In the genomic region with DNA sequence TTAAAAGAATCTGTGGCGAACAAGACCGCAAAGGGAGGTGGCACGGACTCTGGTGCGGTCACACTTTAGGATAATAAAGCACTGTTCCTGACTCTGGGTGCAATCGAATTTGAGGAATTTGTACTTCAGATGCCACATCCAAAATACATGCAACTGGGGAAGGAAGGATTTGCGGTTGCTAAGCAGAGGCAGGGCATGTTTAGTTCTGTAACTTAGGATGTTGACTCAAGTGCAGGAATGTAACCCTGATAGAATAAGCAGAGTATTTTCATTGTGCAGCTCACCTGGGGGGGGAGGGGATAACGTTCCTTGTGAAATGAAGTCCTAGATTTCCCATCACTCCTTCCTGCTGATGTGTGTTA, we compare ENCODE assay signal across 8 mouse cellular contexts. TPM values are rescaled to one million over a fixed set of nuclear protein-coding genes. Genes with fewer than 3 reads are reported as not detected.
DNase-seq lines count a peak whose midpoint lies in the region; ATAC-seq lines count a peak whose summit lies in the region.

No protein-coding gene starts in this region.

- H3K4me3 ChIP-seq in kidney, embryonic 15.5 days (replicated peaks) = peak overlapping the region; percentile 64
- H3K4me3 ChIP-seq in brown adipose tissue, adult 24 weeks (ENCODE audit: insufficient read depth, low read depth, low read length) = peak overlapping the region; percentile 76
- peak overlapping the region; percentile 68 for H3K4me3 ChIP-seq in intestine, embryonic 15.5 days (replicated peaks)
- H3K4me3 ChIP-seq in midbrain, embryonic 16.5 days (ENCODE audit: low read depth, low read length) = peak overlapping the region; percentile 67

- 2% methylated on average over 7 of the region's 7 CpGs for WGBS in kidney, embryonic 15.5 days
- WGBS in intestine, embryonic 15.5 days = 2% methylated on average over 7 of the region's 7 CpGs
- WGBS in midbrain, embryonic 16.5 days = 1% methylated on average over 7 of the region's 7 CpGs

- H3K27ac ChIP-seq in kidney, embryonic 15.5 days = peak overlapping the region; percentile 91
- H3K27ac ChIP-seq in brown adipose tissue, adult 24 weeks (replicated peaks; ENCODE audit: low read depth, low read length) = peak overlapping the region; percentile 91
- peak overlapping the region; percentile 88; the same call in 1 of the 2 replicates for H3K27ac ChIP-seq in intestine, embryonic 15.5 days
- H3K27ac ChIP-seq in midbrain, embryonic 16.5 days (ENCODE audit: low read length) = peak overlapping the region; percentile 77

- H3K36me3 ChIP-seq in kidney, embryonic 15.5 days = no peaks in the 10 kb centered on the region
- H3K36me3 ChIP-seq in intestine, embryonic 15.5 days = no peaks in the 10 kb centered on the region
- no peaks in the 10 kb centered on the region for H3K36me3 ChIP-seq in midbrain, embryonic 16.5 days (ENCODE audit: control insufficient read depth, insufficient read depth, low read length)

- no peak for ATAC-seq in kidney, embryonic 15.5 days (replicated peaks; ENCODE audit: low FRiP score)
- ATAC-seq in intestine, embryonic 15.5 days = no peak; the same call in 1 of the 2 replicates
- ATAC-seq in midbrain, embryonic 16.5 days = no peak
- ATAC-seq in granulocyte monocyte progenitor cell, adult 5-6 weeks (replicated peaks; ENCODE audit: poor library complexity, severe bottlenecking) = no peak

- H3K9ac ChIP-seq in kidney, embryonic 15.5 days = peak overlapping the region; percentile 60
- peak overlapping the region; percentile 81 for H3K9ac ChIP-seq in intestine, embryonic 15.5 days
- peak overlapping the region; percentile 73 for H3K9ac ChIP-seq in midbrain, embryonic 16.5 days (ENCODE audit: low read depth, low read length)

- no peak for DNase-seq in kidney, adult 8-10 months
- no peak for DNase-seq in layer of hippocampus, adult 9-11 months
- no peak for DNase-seq in adrenal gland, adult 8-10 months

- H3K9me3 ChIP-seq in kidney, embryonic 15.5 days (replicated peaks) = no peaks in the 10 kb centered on the region
- H3K9me3 ChIP-seq in intestine, embryonic 15.5 days = no peaks in the 10 kb centered on the region
- no peaks in the 10 kb centered on the region for H3K9me3 ChIP-seq in midbrain, embryonic 16.5 days (replicated peaks; ENCODE audit: control insufficient read depth, low read length, poor library complexity, severe bottlenecking)

- peak overlapping the region; percentile 82 for H3K4me2 ChIP-seq in kidney, embryonic 15.5 days
- H3K4me2 ChIP-seq in intestine, embryonic 15.5 days (replicated peaks) = peak overlapping the region; percentile 85
- peak overlapping the region; percentile 96 for H3K4me2 ChIP-seq in midbrain, embryonic 16.5 days (ENCODE audit: low read length)

- H3K4me1 ChIP-seq in kidney, embryonic 15.5 days = peaks cover 45% of the 10 kb centered on the region
- H3K4me1 ChIP-seq in brown adipose tissue, adult 24 weeks (ENCODE audit: control insufficient read depth, insufficient read depth, insufficient read length, low read length) = peaks cover 5% of the 10 kb centered on the region; the same call in 1 of the 2 replicates
- H3K4me1 ChIP-seq in intestine, embryonic 15.5 days (replicated peaks) = peaks cover 25% of the 10 kb centered on the region
- H3K4me1 ChIP-seq in midbrain, embryonic 16.5 days (ENCODE audit: control insufficient read depth, insufficient read depth, low read length) = peaks cover 30% of the 10 kb centered on the region

- H3K27me3 ChIP-seq in kidney, embryonic 15.5 days = no peaks in the 10 kb centered on the region
- H3K27me3 ChIP-seq in intestine, embryonic 15.5 days (replicated peaks) = no peaks in the 10 kb centered on the region
- no peaks in the 10 kb centered on the region for H3K27me3 ChIP-seq in midbrain, embryonic 16.5 days (ENCODE audit: control insufficient read depth, insufficient read depth, low read depth, low read length)

RNA-seq across cellular contexts. Expression of a gene that starts 0.4 kb away (rescaled TPM):
- 22.0 and 22.5 TPM in 2 replicates for polyA plus RNA-seq in kidney, embryonic 15.5 days (2015; fragmentation: Nextera tagmentation; extraction: Ambion mirVana)
- 44.1 and 50.2 TPM in 2 replicates for polyA plus RNA-seq in brown adipose tissue, adult 24 weeks (2012; ENCODE audit: insufficient read depth, insufficient read length, missing spikeins)
- polyA plus RNA-seq in intestine, embryonic 15.5 days (2015; fragmentation: Nextera tagmentation; extraction: Ambion mirVana) = 17.9 and 19.1 TPM in 2 replicates
- 13.2 and 13.6 TPM in 2 replicates for polyA plus RNA-seq in midbrain, embryonic 16.5 days (2015; fragmentation: Nextera tagmentation; extraction: Ambion mirVana)
- total RNA-seq in granulocyte monocyte progenitor cell, adult 5-6 weeks (2014; fragmentation: Nextera tagmentation) = 20.1 and 27.7 TPM in 2 replicates
- 11.1 and 12.5 TPM in 2 replicates for total RNA-seq in granulocyte monocyte progenitor cell, adult 5-6 weeks (2017)
- 100 to 1,000 TPM in 1 of 4 experiments, 10 to 100 TPM in 3; 84.3 to 115 (median 87.7) TPM for total RNA-seq in adrenal gland, adult 8-10 months (2022)

RNA-seq across cellular contexts. Expression of a gene that starts 38.4 kb away (rescaled TPM):
- polyA plus RNA-seq in kidney, embryonic 15.5 days (2015; fragmentation: Nextera tagmentation; extraction: Ambion mirVana) = 67.9 and 70.8 TPM in 2 replicates
- polyA plus RNA-seq in brown adipose tissue, adult 24 weeks (2012; ENCODE audit: insufficient read depth, insufficient read length, missing spikeins) = 28.0 and 35.9 TPM in 2 replicates
- polyA plus RNA-seq in intestine, embryonic 15.5 days (2015; fragmentation: Nextera tagmentation; extraction: Ambion mirVana) = 60.7 and 64.4 TPM in 2 replicates
- polyA plus RNA-seq in midbrain, embryonic 16.5 days (2015; fragmentation: Nextera tagmentation; extraction: Ambion mirVana) = 91.7 and 94.3 TPM in 2 replicates
- 22.1 and 26.8 TPM in 2 replicates for total RNA-seq in granulocyte monocyte progenitor cell, adult 5-6 weeks (2014; fragmentation: Nextera tagmentation)
- total RNA-seq in granulocyte monocyte progenitor cell, adult 5-6 weeks (2017) = 51.4 and 61.2 TPM in 2 replicates
- 10 to 100 TPM; 25.1 to 38.6 (median 32.1) TPM for total RNA-seq in adrenal gland, adult 8-10 months (2022)

RNA-seq across cellular contexts. Expression of a gene that starts 45.0 kb away (rescaled TPM):
- 39.0 and 41.4 TPM in 2 replicates for polyA plus RNA-seq in kidney, embryonic 15.5 days (2015; fragmentation: Nextera tagmentation; extraction: Ambion mirVana)
- polyA plus RNA-seq in brown adipose tissue, adult 24 weeks (2012; ENCODE audit: insufficient read depth, insufficient read length, missing spikeins) = 24.7 and 25.6 TPM in 2 replicates
- polyA plus RNA-seq in intestine, embryonic 15.5 days (2015; fragmentation: Nextera tagmentation; extraction: Ambion mirVana) = 30.3 and 36.9 TPM in 2 replicates
- 37.4 and 38.6 TPM in 2 replicates for polyA plus RNA-seq in midbrain, embryonic 16.5 days (2015; fragmentation: Nextera tagmentation; extraction: Ambion mirVana)
- total RNA-seq in granulocyte monocyte progenitor cell, adult 5-6 weeks (2014; fragmentation: Nextera tagmentation) = 43.0 and 44.0 TPM in 2 replicates
- total RNA-seq in granulocyte monocyte progenitor cell, adult 5-6 weeks (2017) = 36.1 and 40.2 TPM in 2 replicates
- total RNA-seq in adrenal gland, adult 8-10 months (2022) = 10 to 100 TPM; 30.5 to 39.6 (median 34.8) TPM
